Mouse (Mus musculus) right cerebral cortex, postnatal 25 days (tissue): ENCODE data around the gene Atg5.
"Not testable (repeated sequence)": the region's sequence is repeated elsewhere in the genome, so short reads cannot be mapped to it uniquely, and the experiment has no call there.

Source experiments
- DNase-seq: peaks from one replicate; pipeline ENCODE4 v3.0.0; 2022

Gene Atg5

GRCm38 (mm10) chr10:44268145-44268860 lies at the start of gene Atg5:
Gene Atg5 (plus strand): TSS chr10:44268358.
- DNase-seq: peak; percentile 98

- not testable (repeated sequence) for DNase-seq
Observed at GRCm38 (mm10) chr10:44219073-44219472, 49.1 kb upstream of the Atg5 start.

- DNase-seq: no peak
Observed at GRCm38 (mm10) chr10:44224345-44224744, 43.8 kb upstream of the Atg5 start.

- peak; percentile 14 for DNase-seq
Observed at GRCm38 (mm10) chr10:44233351-44233750, 34.8 kb upstream of the Atg5 start.

GRCm38 (mm10) chr10:44235298-44235697 lies 32.9 kb upstream of the Atg5 start:
- DNase-seq: not testable (repeated sequence)

- no peak for DNase-seq
Observed at GRCm38 (mm10) chr10:44256624-44257023, 11.5 kb upstream of the Atg5 start.

GRCm38 (mm10) chr10:44265835-44266234 lies 2.3 kb upstream of the Atg5 start:
- no peak for DNase-seq

- no peak for DNase-seq
Observed at GRCm38 (mm10) chr10:44266561-44266960, 1.6 kb upstream of the Atg5 start.

- DNase-seq: no peak
Observed at GRCm38 (mm10) chr10:44267426-44268142, 574 bp upstream of the Atg5 start.

- DNase-seq: no peak
Observed at GRCm38 (mm10) chr10:44269211-44269610, 1.1 kb downstream of the Atg5 start.

GRCm38 (mm10) chr10:44282323-44282722 lies 14.2 kb downstream of the Atg5 start:
- no peak for DNase-seq

GRCm38 (mm10) chr10:44285106-44285505 lies 16.9 kb downstream of the Atg5 start:
- no peak for DNase-seq

- DNase-seq: no peak
Observed at GRCm38 (mm10) chr10:44285935-44286334, 17.8 kb downstream of the Atg5 start.

- DNase-seq: no peak
Observed at GRCm38 (mm10) chr10:44290876-44291275, 22.7 kb downstream of the Atg5 start.

- DNase-seq: no peak
Observed at GRCm38 (mm10) chr10:44292205-44292604, 24.0 kb downstream of the Atg5 start.

- DNase-seq: no peak
Observed at GRCm38 (mm10) chr10:44299165-44299564, 31.0 kb downstream of the Atg5 start.

- DNase-seq: no peak
Observed at GRCm38 (mm10) chr10:44300078-44300477, 31.9 kb downstream of the Atg5 start.

- no peak for DNase-seq
Observed at GRCm38 (mm10) chr10:44303648-44304329, 35.6 kb downstream of the Atg5 start.

GRCm38 (mm10) chr10:44304330-44304717 lies 36.2 kb downstream of the Atg5 start:
- no peak for DNase-seq

GRCm38 (mm10) chr10:44304845-44305244 lies 36.7 kb downstream of the Atg5 start:
- no peak for DNase-seq

GRCm38 (mm10) chr10:44306308-44306707 lies 38.1 kb downstream of the Atg5 start:
- no peak for DNase-seq

GRCm38 (mm10) chr10:44308280-44308679 lies 40.1 kb downstream of the Atg5 start:
- no peak for DNase-seq

- no peak for DNase-seq
Observed at GRCm38 (mm10) chr10:44309250-44309649, 41.1 kb downstream of the Atg5 start.

GRCm38 (mm10) chr10:44315276-44315675 lies 47.1 kb downstream of the Atg5 start:
- DNase-seq: no peak
